In genomic region chr2:77203916-77204315, GRCm38 (mm10) we compare ENCODE assay signal across 11 mouse cellular contexts.
DNase-seq lines count a peak whose midpoint lies in the region; ATAC-seq lines count a peak whose summit lies in the region.
"Had no signal": no experiment of that assay in that cellular context is flagged by ENCODE, and none has a peak within 500 bp of the region (broad histone marks: within the 10 kb centered on the region; RNA-seq: fewer than 3 reads in every experiment).

No protein-coding gene starts in this region.

- peak; percentile 27 to 62 for DNase-seq in cerebellum, postnatal 10 days
- no peak for DNase-seq in cerebellum, postnatal 36 days
- DNase-seq in kidney, postnatal 14 days: peak; percentile 13
- no peak for DNase-seq in kidney, adult 11 months
- DNase-seq in 416B (ENCODE audit: low read depth): peak; percentile 24
- DNase-seq in embryo, embryonic 11.5 days (ENCODE audit: low read depth, low spot score): peak; percentile 3
- no peak for DNase-seq in urinary bladder, postnatal 10 days (ENCODE audit: low spot score)
- DNase-seq: B cell, adult 2 months; layer of hippocampus, adult 9-11 months had no signal

- no peak for ATAC-seq in frontal cortex, adult (ENCODE audit: low TSS enrichment)
- ATAC-seq: activated CD4-positive, CD25-positive, alpha-beta regulatory T cell, adult 4 months had no signal

Comparison
In these comparisons a context has a peak if more than half of its experiments do, and no peak if none do; other contexts are left out.
1. DNase-seq: peak in cerebellum, postnatal 10 days (2 of 2), kidney, postnatal 14 days (single experiment), 416B (single experiment) and embryo, embryonic 11.5 days (single experiment); none in cerebellum, postnatal 36 days (0 of 2), kidney, adult 11 months (single experiment) and urinary bladder, postnatal 10 days (single experiment).